Mouse (Mus musculus): ENCODE measurements around the gene Apba1.

DNA sequence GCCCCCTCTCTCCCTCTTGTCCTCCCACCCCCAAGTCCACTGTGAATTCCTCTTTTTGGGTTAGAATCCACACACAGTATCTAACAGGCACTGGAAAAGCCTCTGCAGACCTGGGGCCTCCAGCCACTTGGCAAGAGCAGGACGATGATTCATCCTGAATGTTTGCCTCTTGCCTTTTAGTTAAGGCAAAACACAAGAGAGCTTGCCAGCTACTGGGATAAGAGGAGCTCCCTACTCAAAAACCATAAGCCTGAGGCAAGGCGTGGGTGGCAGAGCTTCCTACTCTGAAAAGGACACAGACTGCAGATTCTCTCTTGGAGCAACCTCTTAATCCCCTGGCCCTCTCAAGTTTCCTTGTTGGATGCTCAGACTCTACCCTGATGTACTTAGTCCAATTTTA lies 208.5 kb downstream of the Apba1 start:
- TF ChIP-seq CTCF (IDR thresholded peaks at IDR 0.05; ENCODE audit: low read depth) = no peak
- no peak for TF ChIP-seq EP300 (IDR thresholded peaks at IDR 0.05; ENCODE audit: low read depth)
